Mouse (Mus musculus) E14TG2a.4 (cell line): Measurements from ENCODE around the gene Mst1.
A peak's percentile ranks its signal among the peaks of the same experiment; 100 is the strongest.

Source experiments
- H3K27me3 ChIP-seq: 2 replicates; pipeline ENCODE4 v1.6.1; 2014; ENCODE audit warnings: low read length, control low read depth; ENCODE audit not compliant: insufficient read depth
- H3K36me3 ChIP-seq: 2 replicates; pipeline ENCODE4 v1.6.1; 2014; ENCODE audit warnings: low read length, control low read depth; ENCODE audit not compliant: insufficient read depth
- H3K4me1 ChIP-seq: replicated peaks from 2 replicates; pipeline ENCODE4 v1.6.1; 2014; ENCODE audit warnings: low read depth, low read length, control low read depth
- H3K4me3 ChIP-seq: replicated peaks from 2 replicates; pipeline ENCODE4 v1.5.1; 2014; ENCODE audit warnings: mild to moderate bottlenecking, low read length
- H3K9me3 ChIP-seq: 2 replicates; pipeline ENCODE4 v1.6.1; 2014; ENCODE audit warnings: low read length, control low read depth
- CTCF ChIP-seq: conservative IDR thresholded peaks from 2 replicates; pipeline ENCODE4 v1.5.1; 2014; ENCODE audit warnings: low read length
- NANOG ChIP-seq: IDR thresholded peaks from 2 replicates; pipeline ENCODE4 v1.6.1; 2014; ENCODE audit warnings: borderline replicate concordance, low read length, mixed read lengths
- POU5F1 ChIP-seq: IDR thresholded peaks from 2 replicates; pipeline ENCODE4 v1.6.1; 2014; ENCODE audit warnings: low read length, borderline replicate concordance

Mst1 gene

DNA sequence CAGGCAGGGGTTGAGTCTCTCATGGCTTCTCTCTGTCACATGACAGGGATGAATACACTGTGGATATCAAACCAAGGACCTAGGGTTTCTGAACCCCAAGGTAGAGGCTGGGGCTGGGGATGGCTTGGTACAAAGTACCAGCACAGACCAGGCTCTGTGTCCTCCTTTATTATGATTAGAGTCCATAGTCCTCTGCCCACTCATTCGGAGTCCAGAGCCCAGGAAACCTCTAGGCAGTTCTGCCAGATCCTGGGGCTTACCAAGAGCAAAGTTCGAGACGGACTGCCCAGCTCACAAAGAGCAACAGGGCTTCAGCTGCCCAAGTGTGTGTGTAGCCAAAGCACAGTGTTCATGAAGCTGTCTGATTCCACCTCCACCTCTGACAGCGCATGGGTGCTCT is 5.0 kb downstream of the Mst1 start:
- H3K9me3 ChIP-seq: no peaks in the 10 kb centered on the region
- H3K36me3 ChIP-seq: peaks cover 70% of the 10 kb centered on the region
- peaks cover 27% of the 10 kb centered on the region for H3K4me1 ChIP-seq
- H3K4me3 ChIP-seq: no peak overlapping the region
- TF ChIP-seq NANOG: no peak
- TF ChIP-seq POU5F1: no peak
- no peak for TF ChIP-seq CTCF
- peaks cover 26% of the 10 kb centered on the region for H3K27me3 ChIP-seq

DNA sequence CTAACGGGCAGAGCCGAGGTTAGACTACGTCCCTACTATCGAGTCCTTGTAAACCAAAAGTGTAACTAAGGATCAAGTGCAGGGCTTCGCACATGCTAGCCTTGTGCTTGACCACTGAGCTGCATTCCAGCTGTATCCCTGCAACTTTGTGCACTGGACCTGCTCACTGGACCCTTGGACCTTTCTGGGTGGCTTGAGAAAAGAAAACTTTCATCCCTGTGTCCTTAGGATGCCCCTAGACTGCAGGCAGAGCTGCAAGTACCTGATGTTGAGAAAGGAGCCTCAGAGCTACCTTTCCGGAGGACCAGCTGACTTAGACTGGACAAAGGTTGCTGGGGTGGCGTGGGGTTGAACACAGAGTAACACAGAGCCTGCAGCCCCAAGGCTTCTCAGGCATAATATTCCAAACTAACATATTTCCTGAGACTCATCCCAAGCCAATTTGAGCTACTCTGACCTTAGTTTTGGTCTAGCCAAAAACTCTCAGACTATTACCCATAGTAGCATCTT is 10.4 kb downstream of the Mst1 start:
- Histone ChIP-seq H3K4me3 (no peak overlapping the region), H3K9me3 (no peaks in the 10 kb centered on the region), H3K4me1 (peaks cover 25% of the 10 kb centered on the region), H3K27me3 (no peaks in the 10 kb centered on the region), H3K36me3 (peaks cover 76% of the 10 kb centered on the region)
- TF ChIP-seq CTCF: no peak
- no peak for TF ChIP-seq POU5F1
- TF ChIP-seq NANOG: no peak

DNA sequence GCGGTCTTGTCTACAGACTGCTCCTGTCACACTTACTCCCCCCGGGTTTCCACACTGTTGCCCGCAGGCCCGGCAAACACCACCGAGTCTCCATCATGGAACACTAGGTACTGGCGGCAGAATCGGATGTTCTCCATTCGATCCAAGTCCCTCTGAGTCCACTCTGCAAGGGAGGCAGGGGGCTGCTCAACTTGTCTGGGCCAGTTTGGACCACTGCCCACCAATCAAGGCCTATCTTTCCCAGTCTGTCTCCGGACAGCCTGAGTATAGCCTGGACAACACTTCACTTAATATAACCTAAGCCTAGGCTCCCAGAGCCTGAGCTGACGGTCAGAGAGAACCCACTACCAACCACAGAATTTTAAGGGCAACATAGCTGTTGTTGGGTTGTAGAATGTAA is 13.3 kb downstream of the Mst1 start:
- peak overlapping the region; percentile 97 for H3K4me3 ChIP-seq
- H3K27me3 ChIP-seq: no peaks in the 10 kb centered on the region
- no peak for TF ChIP-seq POU5F1
- no peak for TF ChIP-seq NANOG
- no peak for TF ChIP-seq CTCF
- no peaks in the 10 kb centered on the region for H3K9me3 ChIP-seq
- H3K36me3 ChIP-seq: peaks cover 47% of the 10 kb centered on the region
- peaks cover 40% of the 10 kb centered on the region for H3K4me1 ChIP-seq

DNA sequence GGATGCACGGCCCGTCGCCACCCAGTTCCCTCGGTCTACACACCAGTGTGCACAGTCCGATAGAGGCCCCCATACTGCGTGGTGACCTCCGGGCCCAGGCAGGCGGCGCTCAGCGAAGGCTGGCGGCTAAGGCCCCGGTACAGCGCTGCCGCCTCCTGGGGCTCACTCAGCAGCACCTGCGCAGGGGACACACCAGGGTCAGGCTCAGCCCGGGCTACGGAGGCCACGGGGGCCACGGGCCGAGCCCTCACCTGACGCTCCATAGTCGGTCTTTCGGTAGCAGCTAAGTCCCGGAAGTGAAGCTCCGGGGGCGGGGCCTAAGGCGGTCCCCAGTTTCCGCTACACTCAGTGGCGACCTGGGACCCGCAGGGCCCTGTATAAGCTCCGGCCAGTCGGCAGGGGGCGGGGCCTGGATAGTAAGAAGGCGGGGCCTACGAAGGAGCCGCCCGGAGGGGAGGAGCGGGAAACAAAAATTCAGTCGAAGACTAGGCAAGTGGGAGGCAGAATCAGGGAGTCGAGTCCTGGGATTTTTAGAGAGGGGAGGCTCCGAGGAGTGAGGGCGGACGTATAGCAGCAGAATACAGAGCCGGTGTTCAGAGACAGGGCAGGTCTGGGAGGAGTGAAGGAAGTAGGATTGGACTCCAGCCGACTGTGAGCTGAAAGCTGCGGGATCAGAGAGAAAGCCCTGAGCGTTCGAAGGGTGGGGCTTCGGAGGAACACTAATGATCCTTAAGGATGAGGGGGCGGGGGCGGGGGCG is 14.1 kb downstream of the Mst1 start, which contains the start of gene Apeh:
Gene Apeh (minus strand): TSS at position 423 of the 758 bp plus-strand sequence.
- H3K27me3 ChIP-seq: peaks cover 2% of the 10 kb centered on the region; the same call in 1 of the 2 replicates
- peak within 1 kb of the TSS; percentile 97 for H3K4me3 ChIP-seq
- no peaks in the 10 kb centered on the region for H3K9me3 ChIP-seq
- H3K36me3 ChIP-seq: peaks cover 40% of the 10 kb centered on the region
- TF ChIP-seq CTCF: no peak
- TF ChIP-seq POU5F1: no peak
- TF ChIP-seq NANOG: no peak
- peaks cover 47% of the 10 kb centered on the region for H3K4me1 ChIP-seq

DNA sequence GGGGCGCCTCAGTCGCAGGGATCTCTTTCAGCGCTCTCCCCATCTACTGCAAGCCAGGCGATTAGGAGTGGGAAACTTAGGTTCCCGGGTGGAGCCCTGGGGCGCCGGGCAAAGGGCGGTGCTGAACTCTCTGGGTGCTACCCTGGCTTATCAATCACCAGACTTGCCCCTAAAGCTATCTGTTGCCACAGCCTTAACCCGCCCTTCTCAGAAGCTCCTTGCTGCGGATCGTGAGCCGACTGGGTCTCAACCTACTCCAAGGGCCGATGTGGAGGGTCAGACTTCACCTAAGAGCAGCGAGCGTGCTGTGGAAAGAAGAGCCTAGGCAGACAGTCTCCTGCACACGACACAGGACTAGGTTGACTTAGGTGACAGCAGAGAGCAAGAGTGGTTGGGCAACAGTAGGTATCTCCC is 14.8 kb downstream of the Mst1 start:
- no peak for TF ChIP-seq CTCF
- no peak for TF ChIP-seq POU5F1
- TF ChIP-seq NANOG: no peak
- H3K4me1 ChIP-seq: peaks cover 54% of the 10 kb centered on the region
- H3K36me3 ChIP-seq: peaks cover 33% of the 10 kb centered on the region
- H3K9me3 ChIP-seq: no peaks in the 10 kb centered on the region
- peaks cover 3% of the 10 kb centered on the region; the same call in 1 of the 2 replicates for H3K27me3 ChIP-seq
- peak overlapping the region; percentile 97 for H3K4me3 ChIP-seq

DNA sequence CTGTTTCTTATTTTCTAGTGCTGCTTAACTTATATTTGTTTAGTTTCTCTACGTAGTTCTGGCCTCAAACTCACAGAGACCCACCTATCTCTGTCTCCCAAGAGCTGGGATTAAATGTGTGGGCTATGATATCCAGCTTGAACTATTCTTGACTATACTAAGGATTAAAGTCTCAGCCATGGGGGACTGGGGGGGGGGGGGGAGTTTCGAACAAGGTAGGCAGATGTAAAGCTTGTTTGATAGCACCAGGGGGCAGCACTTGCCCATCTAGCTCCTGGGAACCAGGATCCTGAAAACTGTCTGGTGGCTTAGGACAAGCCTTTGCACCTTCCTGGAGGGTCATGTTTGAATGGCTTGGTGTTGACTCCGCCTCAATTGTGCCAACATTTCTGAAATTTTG is 15.3 kb downstream of the Mst1 start:
- Histone ChIP-seq H3K36me3 (peaks cover 28% of the 10 kb centered on the region), H3K4me3 (peak overlapping the region; percentile 97)
- TF ChIP-seq CTCF: peak; percentile 58
- no peak for TF ChIP-seq POU5F1

DNA sequence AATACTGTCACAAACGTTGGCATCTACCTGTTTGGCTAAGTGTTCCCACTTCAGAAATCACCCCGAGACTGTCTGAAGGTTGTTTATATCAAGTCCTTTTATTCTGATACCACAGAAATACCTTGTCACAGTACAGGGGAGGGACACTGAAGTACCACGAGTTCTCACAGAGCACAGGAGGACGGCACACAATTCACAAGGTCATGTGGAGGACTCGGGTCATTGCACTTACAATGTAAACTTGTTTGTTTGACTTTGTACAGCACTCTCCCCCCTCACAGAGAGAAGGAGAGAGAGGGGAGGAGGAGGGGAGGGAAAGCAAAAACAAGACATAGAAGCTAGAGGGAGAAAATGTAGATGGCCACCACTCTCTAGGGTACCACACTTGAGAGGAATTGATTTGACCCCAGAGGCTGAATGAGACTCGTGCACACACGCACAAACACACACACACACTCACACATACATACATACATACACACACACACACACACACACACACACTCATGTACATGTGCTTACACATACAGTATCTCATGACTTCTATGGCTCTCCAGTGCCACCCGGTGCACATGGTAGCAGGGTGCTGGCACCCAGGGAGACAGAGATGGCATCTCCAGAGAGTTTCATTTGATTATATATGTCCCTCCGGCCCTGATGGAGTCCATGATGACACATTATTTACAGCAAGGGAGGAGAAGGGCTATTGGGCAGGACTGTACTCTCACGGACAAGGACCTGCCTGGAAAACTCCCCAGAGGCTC is 15.9 kb downstream of the Mst1 start:
- Histone ChIP-seq H3K36me3 (peaks cover 22% of the 10 kb centered on the region), H3K4me1 (peaks cover 54% of the 10 kb centered on the region), H3K9me3 (no peaks in the 10 kb centered on the region), H3K27me3 (peaks cover 3% of the 10 kb centered on the region; the same call in 1 of the 2 replicates), H3K4me3 (no peak overlapping the region)
- TF ChIP-seq CTCF (no peak), NANOG (no peak), POU5F1 (no peak)

More for the DNA sequence above, 15.3 kb downstream of the Mst1 start:
- Histone ChIP-seq H3K27me3 (peaks cover 3% of the 10 kb centered on the region; the same call in 1 of the 2 replicates), H3K9me3 (no peaks in the 10 kb centered on the region), H3K4me1 (peaks cover 54% of the 10 kb centered on the region)

DNA sequence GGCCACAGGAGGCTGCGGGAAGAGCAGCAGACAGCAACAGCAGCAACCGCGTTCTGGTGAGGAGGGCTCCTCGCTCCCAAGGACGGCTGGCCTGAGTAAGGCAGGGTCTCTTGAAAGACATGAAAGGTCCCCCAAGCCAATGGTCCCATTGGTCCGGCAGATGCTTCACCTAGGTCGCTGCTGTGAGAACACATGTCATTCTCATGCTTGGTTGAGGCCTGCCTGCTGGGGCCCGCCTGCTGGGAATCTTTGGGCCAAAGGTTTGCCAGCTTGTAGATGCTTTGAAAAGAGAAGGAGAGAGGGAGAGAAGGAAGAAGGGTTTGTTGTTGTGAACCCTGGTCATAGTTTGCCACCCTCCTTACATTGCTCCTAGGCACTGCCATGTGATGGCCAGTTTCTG is 19.4 kb downstream of the Mst1 start:
- Histone ChIP-seq H3K36me3 (peaks cover 11% of the 10 kb centered on the region), H3K9me3 (no peaks in the 10 kb centered on the region), H3K4me3 (peak overlapping the region; percentile 35; the same call in 1 of the 2 replicates), H3K4me1 (peaks cover 46% of the 10 kb centered on the region), H3K27me3 (peaks cover 23% of the 10 kb centered on the region)
- TF ChIP-seq POU5F1 (no peak), NANOG (no peak), CTCF (no peak)
